Mouse (Mus musculus) neural tube, embryonic 14.5 days (tissue): ENCODE measurements at regions not wholly inside any gene's neighbourhood (a gene's known extent, or its start where the extent isn't known, plus 50 kb on each side); places are given as distances from the start of the nearest gene placed in this dataset.
A peak's percentile ranks its signal among the peaks of the same experiment; 100 is the strongest.

ENCODE experiments used
- ATAC-seq: fragments of 200-750 bp; cut with Nextera tagmentation; 2 replicates; pipeline ENCODE4 v1.8.0; 2017; ENCODE audit warnings: low read depth, mild to moderate bottlenecking, moderate TSS enrichment, moderate library complexity
- H3K27ac ChIP-seq: fragments of 300-500 bp; sonication (generic); 2 replicates; pipeline ENCODE4 v1.5.1; 2014; ENCODE audit warnings: low read depth, mild to moderate bottlenecking, control low read depth, low read length, moderate library complexity, mixed read lengths
- H3K27me3 ChIP-seq: fragments of 300-500 bp; sonication (generic); 2 replicates; pipeline ENCODE4 v1.6.1; 2014; ENCODE audit warnings: low read length; ENCODE audit not compliant: control insufficient read depth, insufficient read depth
- H3K36me3 ChIP-seq: fragments of 300-500 bp; sonication (generic); 2 replicates; pipeline ENCODE4 v1.6.1; 2014; ENCODE audit warnings: low read length, mixed read lengths; ENCODE audit not compliant: control insufficient read depth, insufficient read depth
- H3K4me1 ChIP-seq: fragments of 300-500 bp; sonication (generic); 2 replicates; pipeline ENCODE4 v1.6.1; 2014; ENCODE audit warnings: low read length; ENCODE audit not compliant: control insufficient read depth, insufficient read depth
- H3K4me2 ChIP-seq: fragments of 300-500 bp; sonication (generic); 2 replicates; pipeline ENCODE4 v1.6.1; 2014; ENCODE audit warnings: mild to moderate bottlenecking, low read depth, low read length, control low read depth
- H3K4me3 ChIP-seq: fragments of 300-500 bp; sonication (generic); 2 replicates; pipeline ENCODE4 v1.5.1; 2014; ENCODE audit warnings: low read depth, low read length, control low read depth, mixed read lengths
- H3K9ac ChIP-seq: fragments of 300-500 bp; sonication (generic); replicated peaks from 2 replicates; pipeline ENCODE4 v1.6.1; 2014; ENCODE audit warnings: low read depth, mild to moderate bottlenecking, control low read depth, low read length, mixed read lengths
- H3K9me3 ChIP-seq: fragments of 300-500 bp; sonication (generic); 2 replicates; pipeline ENCODE4 v1.6.1; 2016; ENCODE audit warnings: low read length; ENCODE audit not compliant: control insufficient read depth
- WGBS: fragments of 180-500 bp; shearing (Covaris S2); extraction: QIAGEN DNeasy Blood & Tissue Kit; methylation state at CpG from one replicate; pipeline ENCODE4 v1.1.7; 2014; 5-methylcytosine and 5-hydroxymethylcytosine counted together

GRCm38 (mm10) chr10:25118674-25119670 lies 188.7 kb downstream of the Akap7 start:
- ATAC-seq = no peak

DNA sequence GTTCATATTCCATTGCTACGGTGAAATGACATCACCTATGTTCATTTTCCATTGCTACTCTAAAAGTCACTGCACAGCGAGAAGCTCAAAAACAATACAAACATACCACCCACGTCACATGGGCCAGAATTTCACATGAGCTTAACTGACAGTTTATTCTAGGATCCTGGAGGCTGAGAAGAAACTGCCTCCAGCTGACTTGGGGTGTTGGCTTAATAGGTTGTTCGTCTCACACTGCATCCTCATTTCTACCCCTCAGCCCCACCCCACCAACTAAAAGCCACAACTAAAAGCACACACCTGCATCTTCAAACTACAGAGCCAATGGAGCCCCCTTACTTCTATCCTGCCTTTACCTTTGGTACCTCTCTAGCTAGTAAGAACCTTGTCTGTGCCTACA lies 187.0 kb upstream of the Arg1 start:
- H3K4me3 ChIP-seq = no peak overlapping the region
- H3K27me3 ChIP-seq = no peaks in the 10 kb centered on the region
- H3K36me3 ChIP-seq = no peaks in the 10 kb centered on the region
- ATAC-seq = no peak
- no peak overlapping the region for H3K9ac ChIP-seq
- H3K27ac ChIP-seq = no peak overlapping the region
- H3K4me1 ChIP-seq = no peaks in the 10 kb centered on the region; the same call in 1 of the 2 replicates
- H3K9me3 ChIP-seq = no peaks in the 10 kb centered on the region
- H3K4me2 ChIP-seq = no peak overlapping the region
- 92% methylated on average over 4 of the region's 4 CpGs for WGBS

More at GRCm38 (mm10) chr10:25118674-25119670, 188.7 kb downstream of the Akap7 start:
- no peaks in the 10 kb centered on the region for H3K27me3 ChIP-seq
- no peak overlapping the region for H3K27ac ChIP-seq
- no peaks in the 10 kb centered on the region for H3K9me3 ChIP-seq
- no peaks in the 10 kb centered on the region for H3K4me1 ChIP-seq
- WGBS = 42% methylated on average over 17 of the region's 17 CpGs
- no peak overlapping the region for H3K9ac ChIP-seq
- H3K4me2 ChIP-seq = no peak overlapping the region
- H3K4me3 ChIP-seq = no peak overlapping the region
- no peaks in the 10 kb centered on the region for H3K36me3 ChIP-seq

- Histone ChIP-seq H3K9me3 (no peaks in the 10 kb centered on the region), H3K4me2 (no peak overlapping the region), H3K4me1 (no peaks in the 10 kb centered on the region; the same call in 1 of the 2 replicates), H3K27me3 (no peaks in the 10 kb centered on the region), H3K27ac (peak overlapping the region; percentile 75), H3K4me3 (no peak overlapping the region), H3K9ac (no peak overlapping the region), H3K36me3 (no peaks in the 10 kb centered on the region)
- ATAC-seq = peak; percentile 61
- WGBS = 34% methylated on average over 12 of the region's 12 CpGs
These were observed 185.3 kb upstream of the Arg1 start for GRCm38 (mm10) chr10:25112449-25113171.

DNA sequence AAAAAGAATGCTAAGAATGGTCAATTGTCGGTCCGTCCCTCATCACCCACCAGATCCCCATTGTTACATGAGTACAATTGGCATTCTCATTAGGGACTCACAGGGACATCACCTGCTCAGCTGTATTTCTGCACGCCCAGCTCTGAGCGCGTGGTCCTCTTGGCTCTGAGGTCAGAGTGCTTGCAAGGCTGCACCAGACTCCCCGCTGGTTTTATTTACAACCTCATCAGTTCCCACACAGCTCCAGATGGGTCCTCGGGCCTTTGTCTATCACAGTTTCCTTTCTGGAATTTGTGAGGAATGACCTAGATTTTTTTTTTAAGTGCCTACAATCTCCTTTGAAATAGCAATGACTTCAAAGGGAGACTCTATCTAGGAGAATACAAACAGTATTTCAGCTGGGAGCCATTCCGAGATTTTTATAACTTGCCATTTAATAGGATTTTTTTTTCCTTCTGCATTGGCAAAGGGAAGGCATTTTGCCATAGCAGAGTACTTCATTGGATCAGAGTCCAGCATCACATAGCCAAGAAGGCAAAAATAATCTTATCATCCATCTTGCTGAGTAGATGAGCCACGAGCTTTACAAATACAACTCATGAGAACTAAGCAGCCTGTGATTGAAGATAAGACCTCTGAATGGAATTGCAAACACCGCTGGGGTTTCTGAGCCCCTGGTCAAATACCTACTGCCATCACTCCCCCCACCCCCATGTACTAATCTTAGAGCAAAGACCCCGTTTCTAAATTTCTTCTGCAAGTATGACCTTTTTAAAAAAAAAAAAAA lies 184.5 kb upstream of the Arg1 start:
- H3K36me3 ChIP-seq = no peaks in the 10 kb centered on the region
- H3K9me3 ChIP-seq = no peaks in the 10 kb centered on the region
- no peak overlapping the region for H3K4me3 ChIP-seq
- peak; percentile 89 for ATAC-seq
- no peaks in the 10 kb centered on the region for H3K27me3 ChIP-seq
- no peak overlapping the region for H3K4me2 ChIP-seq
- H3K27ac ChIP-seq = peak overlapping the region; percentile 34
- no peak overlapping the region for H3K9ac ChIP-seq
- 3% methylated on average over 11 of the region's 11 CpGs for WGBS
- H3K4me1 ChIP-seq = no peaks in the 10 kb centered on the region; the same call in 1 of the 2 replicates

GRCm38 (mm10) chr10:25111181-25111580 lies 183.9 kb upstream of the Arg1 start:
- no peak overlapping the region for H3K4me3 ChIP-seq
- no peak overlapping the region for H3K9ac ChIP-seq
- H3K9me3 ChIP-seq = no peaks in the 10 kb centered on the region
- H3K4me2 ChIP-seq = no peak overlapping the region
- no peaks in the 10 kb centered on the region for H3K36me3 ChIP-seq
- no peaks in the 10 kb centered on the region for H3K27me3 ChIP-seq
- H3K27ac ChIP-seq = peak overlapping the region; percentile 34
- WGBS = 23% methylated on average over 7 of the region's 7 CpGs
- no peaks in the 10 kb centered on the region; the same call in 1 of the 2 replicates for H3K4me1 ChIP-seq
- peak; percentile 30; the same call in 1 of the 2 replicates for ATAC-seq

DNA sequence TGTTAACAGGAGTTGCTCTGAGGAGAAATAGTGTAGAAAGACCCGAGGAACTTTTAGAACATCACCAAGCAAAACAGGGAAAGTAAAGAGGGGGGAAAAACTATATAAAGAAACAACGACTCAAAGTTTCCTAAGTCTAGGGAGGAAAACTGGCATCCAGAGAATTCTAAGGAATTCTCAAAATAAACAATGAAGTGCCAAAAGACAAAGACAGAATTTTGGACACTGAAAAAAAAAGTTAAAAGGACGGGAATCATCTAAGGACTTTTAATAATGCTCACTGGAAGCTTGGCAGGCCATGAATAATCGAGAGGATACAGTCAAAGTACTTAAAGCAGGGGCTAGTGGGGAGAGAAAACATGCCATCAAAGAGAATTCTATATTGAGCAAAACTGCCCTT lies 170.8 kb upstream of the Arg1 start:
- Histone ChIP-seq H3K27ac (no peak overlapping the region), H3K4me2 (no peak overlapping the region), H3K27me3 (no peaks in the 10 kb centered on the region), H3K36me3 (no peaks in the 10 kb centered on the region), H3K9ac (no peak overlapping the region), H3K9me3 (no peaks in the 10 kb centered on the region), H3K4me1 (no peaks in the 10 kb centered on the region), H3K4me3 (no peak overlapping the region)
- WGBS = 69% methylated on average over 4 of the region's 4 CpGs
- ATAC-seq = no peak

- H3K27ac ChIP-seq = no peak overlapping the region
- H3K9ac ChIP-seq = no peak overlapping the region
- H3K4me1 ChIP-seq = no peaks in the 10 kb centered on the region
- WGBS = 92% methylated on average over 4 of the region's 4 CpGs
- H3K9me3 ChIP-seq = no peaks in the 10 kb centered on the region
- no peaks in the 10 kb centered on the region for H3K27me3 ChIP-seq
- ATAC-seq = no peak
- no peak overlapping the region for H3K4me2 ChIP-seq
- no peaks in the 10 kb centered on the region for H3K36me3 ChIP-seq
- no peak overlapping the region for H3K4me3 ChIP-seq
These were observed 162.6 kb upstream of the Arg1 start for GRCm38 (mm10) chr10:25089705-25090386.

DNA sequence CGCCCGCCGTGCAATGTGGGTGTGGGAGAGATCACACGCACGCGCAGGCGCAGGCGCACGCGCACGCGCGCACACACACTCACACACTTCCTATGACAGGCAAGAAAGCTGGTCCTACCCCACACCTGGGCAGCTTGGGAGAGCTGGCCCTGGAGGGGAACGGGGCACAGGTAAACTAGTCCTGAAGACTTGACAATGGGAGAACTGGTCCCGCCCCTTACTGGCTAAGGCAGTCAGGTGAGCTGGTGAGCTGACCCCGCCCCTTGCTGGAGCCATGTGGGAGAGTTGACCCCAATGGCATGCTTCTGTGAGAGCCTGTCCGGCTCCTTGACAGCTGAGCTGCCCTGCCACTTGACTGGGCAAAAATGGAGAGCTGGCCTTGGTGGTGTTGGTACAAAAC lies 159.5 kb upstream of the Arg1 start:
- ATAC-seq = no peak
- H3K4me1 ChIP-seq = no peaks in the 10 kb centered on the region
- no peak overlapping the region for H3K4me2 ChIP-seq
- H3K4me3 ChIP-seq = no peak overlapping the region
- no peak overlapping the region for H3K9ac ChIP-seq
- no peaks in the 10 kb centered on the region for H3K27me3 ChIP-seq
- no peaks in the 10 kb centered on the region for H3K9me3 ChIP-seq
- H3K36me3 ChIP-seq = no peaks in the 10 kb centered on the region
- WGBS = 97% methylated on average over 17 of the region's 17 CpGs
- no peak overlapping the region for H3K27ac ChIP-seq
